Comparison of ENCODE assay signal across 8 mouse cellular contexts in the genomic region with DNA sequence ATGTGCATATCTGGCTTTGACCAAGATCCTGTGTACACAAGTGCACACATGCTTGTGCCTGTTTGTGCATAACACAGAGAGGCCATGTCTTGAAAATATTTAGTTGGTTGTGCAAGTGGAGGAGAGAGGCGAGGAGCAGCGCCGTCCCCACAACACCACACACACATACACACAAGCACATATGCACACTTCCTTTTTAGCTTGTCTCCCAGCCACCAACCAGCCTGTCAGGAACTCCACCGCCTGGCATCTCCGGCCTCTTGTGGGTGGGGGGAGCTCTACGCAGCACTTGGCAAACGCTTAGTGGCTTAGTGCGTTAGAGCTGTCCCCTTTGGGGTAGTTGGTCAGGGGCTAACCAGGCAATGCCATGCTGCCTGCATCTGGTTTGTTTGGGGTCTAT. TPM values are rescaled to one million over a fixed set of nuclear protein-coding genes. Genes with fewer than 3 reads are reported as not detected.
DNase-seq lines count a peak whose midpoint lies in the region; ATAC-seq lines count a peak whose summit lies in the region.

No protein-coding gene starts in this region.

- peak overlapping the region; percentile 97 for H3K4me2 ChIP-seq in forebrain, embryonic 13.5 days

- ATAC-seq in forebrain, embryonic 13.5 days = no peak
- peak; percentile 60 for ATAC-seq in megakaryocyte progenitor cell, adult 5-6 weeks (replicated peaks; ENCODE audit: poor library complexity)
- ATAC-seq in erythroid progenitor cell, adult 5-6 weeks (replicated peaks; ENCODE audit: low FRiP score, poor library complexity, severe bottlenecking) = no peak

- peak; percentile 40 to 51 for DNase-seq in frontal cortex, postnatal 36 days (ENCODE audit: low spot score in 2 of 2)
- no peak for DNase-seq in frontal cortex, postnatal 10 days (ENCODE audit: low spot score in 2 of 2)
- peak; percentile 82 for DNase-seq in 416B (ENCODE audit: low read depth)
- peak; percentile 53 for DNase-seq in kidney, postnatal 14 days
- no peak for DNase-seq in embryo, embryonic 10 days (ENCODE audit: low spot score)

- 0 out of 2 replicates have a peak overlapping the region, but pooled peaks have one; percentile 63 for H3K27ac ChIP-seq in forebrain, embryonic 13.5 days

- H3K36me3 ChIP-seq in forebrain, embryonic 13.5 days (ENCODE audit: poor library complexity, severe bottlenecking) = no peaks in the 10 kb centered on the region

- no peaks in the 10 kb centered on the region for H3K27me3 ChIP-seq in forebrain, embryonic 13.5 days

- H3K9me3 ChIP-seq in forebrain, embryonic 13.5 days (replicated peaks) = no peaks in the 10 kb centered on the region

- peak overlapping the region; percentile 80 for H3K4me3 ChIP-seq in forebrain, embryonic 13.5 days

- H3K9ac ChIP-seq in forebrain, embryonic 13.5 days = peak overlapping the region; percentile 85

- 33% methylated on average over 8 of the region's 8 CpGs for WGBS in forebrain, embryonic 13.5 days

- H3K4me1 ChIP-seq in forebrain, embryonic 13.5 days = peaks cover 36% of the 10 kb centered on the region

RNA-seq across cellular contexts. Expression of a gene that starts 1.2 kb away (rescaled TPM):
- 6.8 and 8.0 TPM in 2 replicates for polyA plus RNA-seq in forebrain, embryonic 13.5 days (2015; fragmentation: Nextera tagmentation; extraction: Ambion mirVana)
- total RNA-seq in megakaryocyte progenitor cell, adult 5-6 weeks (2015) = 16.7 and 19.4 TPM in 2 replicates
- total RNA-seq in megakaryocyte progenitor cell, adult 5-6 weeks (2017) = 7.4 and 8.1 TPM in 2 replicates
- 0.72 and 4.2 TPM in 2 replicates for total RNA-seq in erythroid progenitor cell, adult 5-6 weeks (2015; ENCODE audit: low replicate concordance)
- 0.38 and 2.2 TPM in 2 replicates for total RNA-seq in erythroid progenitor cell, adult 5-6 weeks (2017; ENCODE audit: low replicate concordance)

Comparison
In these comparisons a context has a peak if more than half of its experiments do, and no peak if none do; other contexts are left out.
1. DNase-seq: peak in frontal cortex, postnatal 36 days (2 of 2), 416B (single experiment) and kidney, postnatal 14 days (single experiment); none in frontal cortex, postnatal 10 days (0 of 2) and embryo, embryonic 10 days (single experiment).